Mouse (Mus musculus) CH12.LX (cell line): ENCODE measurements around the gene Nos1ap.

ENCODE experiments used
- HCFC1 ChIP-seq: IDR thresholded peaks from 2 replicates; pipeline ENCODE4 v1.6.1; 2012; ENCODE audit warnings: low read depth, mild to moderate bottlenecking, inconsistent platforms, low read length, improper control_type of control experiment
- KAT2A ChIP-seq: IDR thresholded peaks from 2 replicates; pipeline ENCODE4 v1.6.1; 2012; ENCODE audit warnings: low read length, improper control_type of control experiment, inconsistent platforms; ENCODE audit not compliant: insufficient replicate concordance
- MAZ ChIP-seq: IDR thresholded peaks from 2 replicates; pipeline ENCODE4 v1.6.1; 2012; ENCODE audit warnings: low read depth, mild to moderate bottlenecking, inconsistent platforms, low read length, improper control_type of control experiment, moderate library complexity
- MEF2A ChIP-seq: IDR thresholded peaks from 2 replicates; pipeline ENCODE4 v1.6.1; 2014; ENCODE audit warnings: low read depth, mild to moderate bottlenecking, inconsistent platforms, low read length, improper control_type of control experiment, borderline replicate concordance
- PAX5 ChIP-seq: IDR thresholded peaks from 2 replicates; pipeline ENCODE4 v1.6.1; 2012; ENCODE audit warnings: low read length, inconsistent platforms, mixed read lengths
- POLR2A ChIP-seq: IDR thresholded peaks from 2 replicates; pipeline ENCODE4 v1.6.1; 2011; ENCODE audit warnings: low read depth, mild to moderate bottlenecking, improper control_type of control experiment, low read length

DNA sequence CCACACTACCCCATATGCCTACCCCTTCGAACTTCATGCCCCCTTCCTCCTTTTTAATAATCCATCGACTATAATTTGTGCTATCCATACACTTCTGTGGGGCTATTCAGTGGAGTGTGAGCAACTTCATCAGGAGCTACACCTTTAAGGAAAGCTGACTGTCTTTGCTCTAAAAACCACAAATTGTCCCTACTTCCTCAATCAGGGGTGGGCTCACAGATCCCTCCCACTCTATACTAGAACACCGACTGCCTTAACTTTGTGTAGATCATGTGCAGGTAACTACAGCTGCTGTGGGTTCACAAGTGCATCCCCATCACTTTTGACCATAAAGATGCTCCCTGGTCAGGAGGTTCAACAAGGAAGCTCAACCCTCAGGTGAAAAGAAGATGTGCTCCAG, 249.7 kb downstream of the Nos1ap start:
- TF ChIP-seq PAX5 = no peak
- no peak for TF ChIP-seq KAT2A
- no peak for TF ChIP-seq MAZ
- TF ChIP-seq POLR2A = no peak
- TF ChIP-seq HCFC1 = no peak
- no peak for TF ChIP-seq MEF2A
